Mouse (Mus musculus) hindbrain, embryonic 11.5 days (tissue): ENCODE data around the gene Prkcz. TPM values are rescaled to one million over a fixed set of nuclear protein-coding genes. Genes with fewer than 3 reads are reported as not detected.

Experiments
- ATAC-seq: fragments of 200-750 bp; cut with Nextera tagmentation; 2 replicates; pipeline ENCODE4 v1.8.0; 2017; ENCODE audit warnings: mild to moderate bottlenecking, moderate TSS enrichment, moderate library complexity; ENCODE audit not compliant: low FRiP score
- DNase-seq: peaks from one replicate; pipeline ENCODE4 v3.0.0-alpha.2; 2015; ENCODE audit warnings: low spot score
- H3K27ac ChIP-seq: fragments of 300-500 bp; sonication (generic); 2 replicates; pipeline ENCODE4 v1.5.1; 2014; ENCODE audit warnings: mild to moderate bottlenecking, low read depth, low read length
- H3K27me3 ChIP-seq: fragments of 300-500 bp; sonication (generic); 2 replicates; pipeline ENCODE4 v1.6.1; 2014; ENCODE audit warnings: mild to moderate bottlenecking, low read length, moderate library complexity, mixed read lengths; ENCODE audit not compliant: control insufficient read depth, insufficient read depth
- H3K36me3 ChIP-seq: fragments of 300-500 bp; sonication (generic); 2 replicates; pipeline ENCODE4 v1.6.1; 2014; ENCODE audit warnings: mild to moderate bottlenecking, low read length, moderate library complexity, mixed read lengths; ENCODE audit not compliant: control insufficient read depth, insufficient read depth
- H3K4me1 ChIP-seq: fragments of 300-500 bp; sonication (generic); replicated peaks from 2 replicates; pipeline ENCODE4 v1.6.1; 2014; ENCODE audit warnings: low read length, mixed read lengths; ENCODE audit not compliant: control insufficient read depth, insufficient read depth
- H3K4me2 ChIP-seq: fragments of 300-500 bp; sonication (generic); replicated peaks from 2 replicates; pipeline ENCODE4 v1.6.1; 2014; ENCODE audit warnings: mild to moderate bottlenecking, low read depth, low read length
- H3K4me3 ChIP-seq: fragments of 300-500 bp; sonication (generic); 2 replicates; pipeline ENCODE4 v1.5.1; 2014; ENCODE audit warnings: low read depth, low read length
- H3K9ac ChIP-seq: fragments of 300-500 bp; sonication (generic); 2 replicates; pipeline ENCODE4 v1.6.1; 2014; ENCODE audit warnings: low read depth, low read length
- H3K9me3 ChIP-seq: fragments of 300-500 bp; sonication (generic); 2 replicates; pipeline ENCODE4 v1.6.1; 2016; ENCODE audit warnings: low read length; ENCODE audit not compliant: control insufficient read depth
- WGBS: fragments of 180-500 bp; shearing (Covaris S2); extraction: QIAGEN DNeasy Blood & Tissue Kit; methylation state at CpG from one replicate; pipeline ENCODE4 v1.1.7; 2014; 5-methylcytosine and 5-hydroxymethylcytosine counted together
- polyA plus RNA-seq: library from polyadenylated mRNA; unstranded; fragments of >200 nt; fragmentation: Nextera tagmentation; extraction: Ambion mirVana; gene quantifications from 2 replicates; pipeline ENCODE4 v1.2.1, GENCODE M21; 2014

Prkcz gene
- polyA plus RNA-seq, 1 experiment from 2014 or later, result 19.6 TPM

GRCm38 (mm10) chr4:155352581-155352980 lies 8.6 kb downstream of the Prkcz start:
- no peak for DNase-seq
- ATAC-seq, result no peak
- 97% methylated on average over 3 of the region's 3 CpGs for WGBS
- no peaks in the 10 kb centered on the region for H3K4me1 ChIP-seq
- no peak overlapping the region for H3K4me2 ChIP-seq
- no peak overlapping the region for H3K27ac ChIP-seq
- no peaks in the 10 kb centered on the region for H3K36me3 ChIP-seq
- H3K9me3 ChIP-seq, result no peaks in the 10 kb centered on the region
- no peak overlapping the region for H3K9ac ChIP-seq
- H3K4me3 ChIP-seq, result no peak overlapping the region
- no peaks in the 10 kb centered on the region for H3K27me3 ChIP-seq

DNA sequence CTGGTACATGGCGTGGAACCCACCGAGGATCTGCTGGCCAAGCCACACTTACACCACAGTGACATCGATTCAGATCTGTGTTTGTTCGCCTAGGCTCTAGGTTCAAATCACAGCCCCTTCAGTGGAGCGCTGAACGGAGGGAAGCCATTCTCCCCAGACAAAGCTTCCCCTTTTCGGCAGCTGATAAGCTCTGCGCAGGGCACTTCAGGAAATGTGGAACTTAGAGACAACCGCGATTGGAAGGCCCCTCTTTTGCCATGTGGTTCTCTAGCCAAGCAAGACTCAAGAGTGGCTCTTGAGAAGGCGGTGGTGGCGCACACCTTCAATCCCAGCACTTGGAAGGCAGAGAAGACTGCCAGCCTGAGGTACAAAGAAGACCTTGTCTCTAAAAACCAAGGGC lies 14.8 kb downstream of the Prkcz start:
- no peak overlapping the region for H3K4me3 ChIP-seq
- no peak for DNase-seq
- peaks cover 5% of the 10 kb centered on the region; the same call in 1 of the 2 replicates for H3K27me3 ChIP-seq
- no peaks in the 10 kb centered on the region for H3K9me3 ChIP-seq
- 91% methylated on average over 12 of the region's 12 CpGs for WGBS
- H3K27ac ChIP-seq, result no peak overlapping the region
- H3K4me2 ChIP-seq, result no peak overlapping the region
- H3K9ac ChIP-seq, result no peak overlapping the region
- no peaks in the 10 kb centered on the region for H3K36me3 ChIP-seq
- no peak for ATAC-seq
- H3K4me1 ChIP-seq, result peaks cover 4% of the 10 kb centered on the region; the same call in 1 of the 2 replicates

DNA sequence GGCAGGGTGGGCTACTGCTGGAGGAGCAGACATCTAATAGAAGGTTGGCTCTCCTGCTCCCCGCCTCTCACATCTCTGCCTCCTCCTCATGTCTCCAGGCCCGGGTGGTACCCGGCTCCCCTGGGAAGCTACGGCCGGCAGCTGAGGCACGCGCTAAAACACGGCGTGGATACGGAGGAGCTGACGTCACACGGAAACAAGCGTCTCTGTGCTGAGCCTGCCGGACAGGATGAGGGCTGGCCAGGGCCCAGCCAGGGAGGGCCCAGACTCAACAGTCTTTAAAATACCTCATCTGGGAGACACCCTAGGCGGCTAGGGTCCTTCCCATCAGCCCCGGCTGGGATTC lies 15.6 kb downstream of the Prkcz start:
- Histone ChIP-seq H3K9ac (peak overlapping the region; percentile 70), H3K9me3 (no peaks in the 10 kb centered on the region), H3K4me1 (peaks cover 4% of the 10 kb centered on the region; the same call in 1 of the 2 replicates), H3K4me2 (peak overlapping the region; percentile 76), H3K36me3 (no peaks in the 10 kb centered on the region), H3K27me3 (peaks cover 5% of the 10 kb centered on the region; the same call in 1 of the 2 replicates), H3K4me3 (peak overlapping the region; percentile 51), H3K27ac (peak overlapping the region; percentile 61)
- peak; percentile 92 for ATAC-seq
- WGBS, result 2% methylated on average over 16 of the region's 16 CpGs
- DNase-seq, result peak; percentile 85

DNA sequence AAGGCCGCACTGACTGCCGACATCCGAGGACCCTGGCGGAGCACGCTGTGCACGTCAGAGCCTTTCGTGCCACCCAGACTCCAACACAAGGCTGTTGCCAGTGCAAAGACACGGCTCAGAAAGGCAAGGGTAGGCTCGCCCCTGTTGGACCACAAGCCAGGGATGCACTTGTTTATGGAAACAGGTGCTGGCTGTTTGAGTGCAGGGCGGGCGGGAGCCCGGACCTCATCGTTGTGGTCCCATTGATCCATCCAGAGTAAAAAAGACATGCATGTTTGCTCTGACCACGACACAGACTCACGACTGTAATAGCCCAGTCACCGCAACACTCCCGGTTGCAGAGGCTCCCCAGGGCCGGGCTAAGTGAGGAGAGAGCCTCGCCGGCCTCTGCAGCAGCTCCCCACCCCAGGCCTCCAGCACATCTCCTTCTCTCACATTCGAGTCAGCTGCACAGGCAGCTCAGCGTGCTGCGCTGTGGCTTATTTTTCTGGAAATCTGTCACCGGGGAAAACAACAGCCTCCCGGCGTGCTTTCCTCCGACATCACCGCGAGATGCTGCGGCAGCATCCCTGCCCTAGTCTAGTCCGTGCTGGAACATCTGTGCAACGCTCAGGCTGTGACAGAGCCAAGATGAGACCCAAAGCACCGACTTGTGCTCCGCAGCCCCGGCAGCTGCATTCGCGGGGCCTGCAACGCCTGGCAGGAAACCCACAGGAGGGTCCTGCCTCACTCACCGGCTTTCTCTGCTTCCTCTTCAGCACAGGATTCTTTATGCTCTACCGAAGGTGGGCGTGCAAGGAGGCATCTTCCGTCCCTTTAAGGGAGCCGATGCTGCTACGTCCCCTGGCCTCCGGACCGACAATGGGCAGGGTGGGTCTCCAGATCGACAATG lies 16.2 kb downstream of the Prkcz start:
- DNase-seq (peak; percentile 63), ATAC-seq (peak; percentile 80)
- Histone ChIP-seq H3K36me3 (no peaks in the 10 kb centered on the region), H3K27ac (peak overlapping the region; percentile 61), H3K4me1 (peaks cover 4% of the 10 kb centered on the region; the same call in 1 of the 2 replicates), H3K4me2 (peak overlapping the region; percentile 76), H3K9ac (peak overlapping the region; percentile 70), H3K9me3 (no peaks in the 10 kb centered on the region), H3K27me3 (peaks cover 5% of the 10 kb centered on the region; the same call in 1 of the 2 replicates), H3K4me3 (peak overlapping the region; percentile 51)
- 10% methylated on average over 47 of the region's 47 CpGs for WGBS

GRCm38 (mm10) chr4:155344299-155344600 lies 16.9 kb downstream of the Prkcz start:
- 48% methylated on average over 3 of the region's 3 CpGs for WGBS
- DNase-seq, result no peak
- no peak for ATAC-seq

DNA sequence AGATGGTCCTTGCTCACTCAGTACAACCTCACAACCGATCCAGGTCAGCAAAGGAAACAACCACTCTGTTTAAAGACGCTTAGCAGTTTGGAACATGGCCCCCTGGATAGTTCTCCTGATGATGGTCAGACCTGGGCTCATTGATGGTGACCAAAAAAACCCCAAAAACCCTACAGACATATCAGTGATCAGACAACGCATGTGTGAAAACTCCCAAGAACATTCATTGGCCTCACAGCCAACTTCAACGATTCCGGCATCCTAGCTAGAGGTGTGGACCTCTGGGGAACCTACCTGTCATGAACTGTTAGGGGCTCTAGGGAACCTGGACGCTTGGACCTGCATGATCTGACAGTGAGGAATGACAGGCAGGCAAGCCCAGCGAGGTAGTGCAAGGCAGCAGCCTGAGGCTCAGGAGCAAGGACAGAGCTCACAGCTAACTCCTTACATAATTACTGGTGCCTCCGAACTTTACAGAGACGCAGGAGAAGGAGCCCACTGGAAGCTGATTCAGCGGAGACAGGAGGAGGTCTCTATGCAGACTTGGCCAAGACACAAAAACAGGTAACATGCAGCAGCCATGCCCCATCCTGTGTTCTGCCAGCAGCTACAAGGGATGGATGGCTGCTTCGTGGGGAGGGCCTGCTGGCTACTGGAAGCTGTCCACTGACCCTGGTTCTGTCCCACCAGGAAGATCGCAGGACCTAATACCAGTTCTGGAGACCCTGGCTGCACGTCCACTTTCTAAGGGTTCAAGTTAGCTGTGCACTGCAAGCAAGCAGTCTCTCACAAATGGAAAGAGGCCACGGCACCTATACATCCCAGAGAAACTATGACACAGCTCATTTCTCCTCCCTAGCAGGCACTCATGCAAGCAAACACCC lies 17.5 kb downstream of the Prkcz start:
- Histone ChIP-seq H3K9ac (peak overlapping the region; percentile 29; the same call in 1 of the 2 replicates), H3K36me3 (no peaks in the 10 kb centered on the region), H3K9me3 (no peaks in the 10 kb centered on the region), H3K4me3 (peak overlapping the region; percentile 51), H3K27me3 (peaks cover 5% of the 10 kb centered on the region; the same call in 1 of the 2 replicates), H3K27ac (no peak overlapping the region), H3K4me2 (peak overlapping the region; percentile 76), H3K4me1 (peaks cover 4% of the 10 kb centered on the region; the same call in 1 of the 2 replicates)
- ATAC-seq, result no peak
- DNase-seq, result no peak
- 82% methylated on average over 14 of the region's 14 CpGs for WGBS

More at GRCm38 (mm10) chr4:155344299-155344600, 16.9 kb downstream of the Prkcz start:
- Histone ChIP-seq H3K4me3 (peak overlapping the region; percentile 51), H3K27ac (no peak overlapping the region), H3K36me3 (no peaks in the 10 kb centered on the region), H3K4me1 (peaks cover 4% of the 10 kb centered on the region; the same call in 1 of the 2 replicates), H3K27me3 (peaks cover 5% of the 10 kb centered on the region; the same call in 1 of the 2 replicates), H3K9ac (peak overlapping the region; percentile 29; the same call in 1 of the 2 replicates), H3K4me2 (peak overlapping the region; percentile 76), H3K9me3 (no peaks in the 10 kb centered on the region)

GRCm38 (mm10) chr4:155336284-155337050 lies 24.7 kb downstream of the Prkcz start:
- H3K27ac ChIP-seq, result no peak overlapping the region
- WGBS, result 91% methylated on average over 12 of the region's 12 CpGs
- H3K36me3 ChIP-seq, result no peaks in the 10 kb centered on the region
- no peaks in the 10 kb centered on the region for H3K4me1 ChIP-seq
- DNase-seq (no peak), ATAC-seq (no peak)
- no peaks in the 10 kb centered on the region for H3K27me3 ChIP-seq
- no peaks in the 10 kb centered on the region for H3K9me3 ChIP-seq
- no peak overlapping the region for H3K4me2 ChIP-seq
- H3K4me3 ChIP-seq, result no peak overlapping the region
- H3K9ac ChIP-seq, result no peak overlapping the region

- no peaks in the 10 kb centered on the region for H3K9me3 ChIP-seq
- H3K36me3 ChIP-seq, result no peaks in the 10 kb centered on the region
- H3K27me3 ChIP-seq, result no peaks in the 10 kb centered on the region
- ATAC-seq (no peak), DNase-seq (no peak)
- no peak overlapping the region for H3K4me2 ChIP-seq
- no peak overlapping the region for H3K27ac ChIP-seq
- H3K4me1 ChIP-seq, result no peaks in the 10 kb centered on the region
- H3K4me3 ChIP-seq, result no peak overlapping the region
- 37% methylated on average over 7 of the region's 7 CpGs for whole genome bisulfite sequencing
- no peak overlapping the region for H3K9ac ChIP-seq
Observed at GRCm38 (mm10) chr4:155332253-155332652, 28.9 kb downstream of the Prkcz start.
